Mouse (Mus musculus) layer of hippocampus, adult 8-10 months (tissue): ENCODE data around the gene Vps35. TPM values are rescaled to one million over a fixed set of nuclear protein-coding genes. Genes with fewer than 3 reads are reported as not detected.

Source experiments
- DNase-seq, 2 experiments: peaks; one replicate each; pipeline ENCODE4 v3.0.0; 2022; ENCODE audit warnings: low spot score in 2 of 2
- total RNA-seq, 4 experiments: library from RNA; stranded (reverse); gene quantifications; 2 replicates each; pipeline ENCODE4 v1.2.4; 2022

Gene Vps35
- total RNA-seq, 4 experiments from 2014 or later = 121 to 138 (median 129) TPM

GRCm38 (mm10) chr8:85220220-85220619 is 79.4 kb downstream of the Vps35 start:
- no peak for DNase-seq

Other genes starting within 250 kb of the Vps35 start
- gene Fbxw9, start 239.7 kb downstream of the Vps35 start, total RNA-seq = 10 to 100 TPM; 18.1 to 24.4 (median 23.6) TPM
- gene Gm5741, start 231.8 kb downstream of the Vps35 start, total RNA-seq = not detected
- gene Dhps, start 228.0 kb downstream of the Vps35 start, total RNA-seq = 10 to 100 TPM; 57.7 to 62.2 (median 59.1) TPM
- gene Wdr83os, start 219.1 kb downstream of the Vps35 start, total RNA-seq = 10 to 100 TPM; 58.3 to 64.3 (median 61.7) TPM
- gene Wdr83, start 218.5 kb downstream of the Vps35 start, total RNA-seq = 10 to 100 TPM; 20.1 to 32.5 (median 26.4) TPM
- 10 to 100 TPM; 33.4 to 98.9 (median 68.8) TPM for gene Man2b1, start 216.5 kb downstream of the Vps35 start, total RNA-seq
- gene Zfp791, start 176.7 kb downstream of the Vps35 start, total RNA-seq = 1 to 10 TPM; 6.1 to 8.9 (median 8.5) TPM
- gene Cks1brt, start 147.9 kb downstream of the Vps35 start, total RNA-seq = not detected
- not detected for gene Olfr371, start 73.8 kb downstream of the Vps35 start, total RNA-seq
- 10 to 100 TPM; 27.0 to 30.3 (median 29.1) TPM for gene Orc6, start 170 bp downstream of the Vps35 start, total RNA-seq
- gene Mylk3, start 86.5 kb upstream of the Vps35 start, total RNA-seq = 1 to 10 TPM; 1.3 to 8.9 (median 2.6) TPM
- gene 4921524J17Rik, start 133.0 kb upstream of the Vps35 start, total RNA-seq = 10 to 100 TPM in 3 of 4 experiments, 1 to 10 TPM in 1; 9.8 to 12.3 (median 11.4) TPM
- 10 to 100 TPM; 69.2 to 87.2 (median 74.1) TPM for gene Gpt2, start 192.8 kb upstream of the Vps35 start, total RNA-seq